Mouse (Mus musculus) erythroid progenitor cell, adult 5-6 weeks (primary cell): ENCODE results near the gene Spice1. TPM values are rescaled to one million over a fixed set of nuclear protein-coding genes. Genes with fewer than 3 reads are reported as not detected.

ENCODE experiments used
- total RNA-seq, 2 experiments: library from RNA; stranded (forward) in 1 of 2; stranded (reverse) in 1 of 2; fragments of 150-400 nt in 1 of 2; fragments of 186-747, 209-891 nt in 1 of 2; gene quantifications; 2 replicates each; pipeline versions ENCODE4 v1.2.3 to v1.2.4; 2015 to 2017; ENCODE audit warnings: low replicate concordance in 2 of 2

Spice1 gene
- total RNA-seq, 2 experiments from 2014 or later, result 11.5 to 39.4 TPM

Other genes with a start within 250 kb of the Spice1 start
- 13.0 TPM in 2 replicates for gene Atp6v1a, start 207.4 kb upstream of the Spice1 start, total RNA-seq (2015; ENCODE audit: low replicate concordance)
- gene Atp6v1a, start 207.4 kb upstream of the Spice1 start, total RNA-seq (2017; ENCODE audit: low replicate concordance), result 16.3 and 18.0 TPM in 2 replicates
- 34.0 and 35.0 TPM in 2 replicates for gene Naa50, start 207.3 kb upstream of the Spice1 start, total RNA-seq (2015; ENCODE audit: low replicate concordance)
- 36.5 and 47.6 TPM in 2 replicates for gene Naa50, start 207.3 kb upstream of the Spice1 start, total RNA-seq (2017; ENCODE audit: low replicate concordance)
- 24.3 and 30.3 TPM in 2 replicates for gene Usf3, start 173.9 kb upstream of the Spice1 start, total RNA-seq (2015; ENCODE audit: low replicate concordance)
- 13.1 and 16.0 TPM in 2 replicates for gene Usf3, start 173.9 kb upstream of the Spice1 start, total RNA-seq (2017; ENCODE audit: low replicate concordance)
- gene Sidt1, start 13.9 kb upstream of the Spice1 start, total RNA-seq (2015; ENCODE audit: low replicate concordance), result 3.2 TPM in 1 of 2 replicates, not detected in the other
- 0.90 TPM in 1 of 2 replicates, not detected in the other for gene Sidt1, start 13.9 kb upstream of the Spice1 start, total RNA-seq (2017; ENCODE audit: low replicate concordance)
- gene Cfap44, start 47.7 kb downstream of the Spice1 start, total RNA-seq (2015; ENCODE audit: low replicate concordance), result not detected in 2 replicates
- gene Cfap44, start 47.7 kb downstream of the Spice1 start, total RNA-seq (2017; ENCODE audit: low replicate concordance), result not detected in 2 replicates
- gene Boc, start 211.8 kb downstream of the Spice1 start, total RNA-seq (2015; ENCODE audit: low replicate concordance), result not detected in 2 replicates
- gene Boc, start 211.8 kb downstream of the Spice1 start, total RNA-seq (2017; ENCODE audit: low replicate concordance), result not detected in 2 replicates